8 mouse cellular contexts compared by ENCODE assay signal in genomic region chr10:34095964-34096363, GRCm38 (mm10). TPM values are rescaled to one million over a fixed set of nuclear protein-coding genes. Genes with fewer than 3 reads are reported as not detected.
DNase-seq lines count a peak whose midpoint lies in the region; ATAC-seq and TF ChIP-seq lines count a peak whose summit lies in the region.

No protein-coding gene starts in this region.

- WGBS in heart, embryonic 10.5 days: 56% methylated on average over 12 of the region's 12 CpGs
- 61% methylated on average over 12 of the region's 12 CpGs for WGBS in forebrain, embryonic 15.5 days
- WGBS in liver, embryonic 16.5 days (ENCODE audit: insufficient replicate concordance): 44% methylated on average over 12 of the region's 12 CpGs

- peak overlapping the region; percentile 75 for H3K27ac ChIP-seq in heart, embryonic 10.5 days
- H3K27ac ChIP-seq in forebrain, embryonic 15.5 days (replicated peaks): no peak overlapping the region
- H3K27ac ChIP-seq in liver, embryonic 16.5 days (ENCODE audit: low read length): no peak overlapping the region

- no peaks in the 10 kb centered on the region for H3K9me3 ChIP-seq in heart, embryonic 10.5 days
- no peaks in the 10 kb centered on the region for H3K9me3 ChIP-seq in E14TG2a.4 (ENCODE audit: low read length)
- H3K9me3 ChIP-seq in forebrain, embryonic 15.5 days: no peaks in the 10 kb centered on the region
- H3K9me3 ChIP-seq in liver, embryonic 16.5 days (replicated peaks; ENCODE audit: control insufficient read depth, low read length): no peaks in the 10 kb centered on the region

- peak overlapping the region; percentile 33 for H3K4me2 ChIP-seq in forebrain, embryonic 15.5 days (replicated peaks)
- peak overlapping the region; percentile 22 for H3K4me2 ChIP-seq in liver, embryonic 16.5 days (ENCODE audit: low read depth, low read length)

- H3K4me1 ChIP-seq in heart, embryonic 10.5 days: peaks cover 12% of the 10 kb centered on the region
- peaks cover 24% of the 10 kb centered on the region for H3K4me1 ChIP-seq in E14TG2a.4 (replicated peaks; ENCODE audit: low read depth, low read length)
- no peaks in the 10 kb centered on the region for H3K4me1 ChIP-seq in forebrain, embryonic 15.5 days
- H3K4me1 ChIP-seq in liver, embryonic 16.5 days (ENCODE audit: control insufficient read depth, low read depth, low read length): no peaks in the 10 kb centered on the region

- ATAC-seq in forebrain, embryonic 15.5 days (replicated peaks): peak; percentile 15
- ATAC-seq in liver, embryonic 16.5 days (ENCODE audit: low read depth): no peak

- no peaks in the 10 kb centered on the region for H3K36me3 ChIP-seq in heart, embryonic 10.5 days
- H3K36me3 ChIP-seq in E14TG2a.4 (ENCODE audit: insufficient read depth, low read length): no peaks in the 10 kb centered on the region
- H3K36me3 ChIP-seq in forebrain, embryonic 15.5 days: no peaks in the 10 kb centered on the region
- no peaks in the 10 kb centered on the region for H3K36me3 ChIP-seq in liver, embryonic 16.5 days (ENCODE audit: control insufficient read depth, insufficient read depth)

- no peak overlapping the region for H3K9ac ChIP-seq in forebrain, embryonic 15.5 days (replicated peaks)
- H3K9ac ChIP-seq in liver, embryonic 16.5 days (ENCODE audit: low read depth, low read length): no peak overlapping the region

- H3K4me3 ChIP-seq in heart, embryonic 10.5 days: peak overlapping the region; percentile 53
- H3K4me3 ChIP-seq in E14TG2a.4 (replicated peaks; ENCODE audit: low read length): peak overlapping the region; percentile 68
- H3K4me3 ChIP-seq in forebrain, embryonic 15.5 days: peak overlapping the region; percentile 17
- no peak overlapping the region for H3K4me3 ChIP-seq in liver, embryonic 16.5 days (ENCODE audit: low read depth, low read length)

- H3K27me3 ChIP-seq in heart, embryonic 10.5 days (ENCODE audit: insufficient read depth, poor library complexity, severe bottlenecking): no peaks in the 10 kb centered on the region
- H3K27me3 ChIP-seq in E14TG2a.4 (ENCODE audit: insufficient read depth, low read length): no peaks in the 10 kb centered on the region
- H3K27me3 ChIP-seq in forebrain, embryonic 15.5 days: no peaks in the 10 kb centered on the region
- H3K27me3 ChIP-seq in liver, embryonic 16.5 days (ENCODE audit: control insufficient read depth, insufficient read depth, low read depth, low read length): no peaks in the 10 kb centered on the region

- TF ChIP-seq CTCF in E14TG2a.4 (conservative IDR thresholded peaks at IDR 0.05; ENCODE audit: low read length): no peak

- DNase-seq in heart, embryonic 10.5 days (ENCODE audit: low spot score): no peak
- DNase-seq in heart, adult 11 months: no peak
- DNase-seq in urinary bladder, adult 18-20 months (ENCODE audit: low spot score in 2 of 2): no peak
- no peak for DNase-seq in T-cell, adult 2 months (ENCODE audit: low spot score)
- DNase-seq in testis, postnatal 14 days (ENCODE audit: low spot score): no peak

RNA-seq across cellular contexts. Expression of gene Calhm5, which starts 0.4 kb away (rescaled TPM):
- 0.70 and 0.95 TPM in 2 replicates for polyA plus RNA-seq in heart, embryonic 10.5 days (2016; fragmentation: Nextera tagmentation; extraction: Ambion mirVana)
- polyA plus RNA-seq in forebrain, embryonic 15.5 days (2015; fragmentation: Nextera tagmentation; extraction: Ambion mirVana): 0.31 and 0.37 TPM in 2 replicates
- polyA plus RNA-seq in liver, embryonic 16.5 days (2015; fragmentation: Nextera tagmentation; extraction: Ambion mirVana): 0.02 and 0.05 TPM in 2 replicates

RNA-seq across cellular contexts. Expression of gene Calhm6, which starts 31.8 kb away (rescaled TPM):
- polyA plus RNA-seq in heart, embryonic 10.5 days (2016; fragmentation: Nextera tagmentation; extraction: Ambion mirVana): 0.48 and 0.88 TPM in 2 replicates
- 0.34 and 0.42 TPM in 2 replicates for polyA plus RNA-seq in forebrain, embryonic 15.5 days (2015; fragmentation: Nextera tagmentation; extraction: Ambion mirVana)
- polyA plus RNA-seq in liver, embryonic 16.5 days (2015; fragmentation: Nextera tagmentation; extraction: Ambion mirVana): 1.8 and 2.4 TPM in 2 replicates

RNA-seq across cellular contexts. Expression of gene Calhm4, which starts 51.9 kb away (rescaled TPM):
- 0.04 TPM in 1 of 2 replicates, not detected in the other for polyA plus RNA-seq in heart, embryonic 10.5 days (2016; fragmentation: Nextera tagmentation; extraction: Ambion mirVana)
- polyA plus RNA-seq in forebrain, embryonic 15.5 days (2015; fragmentation: Nextera tagmentation; extraction: Ambion mirVana): not detected in 2 replicates
- polyA plus RNA-seq in liver, embryonic 16.5 days (2015; fragmentation: Nextera tagmentation; extraction: Ambion mirVana): not detected in 2 replicates

RNA-seq across cellular contexts. Expression of gene Trappc3l, which starts 58.6 kb away (rescaled TPM):
- polyA plus RNA-seq in heart, embryonic 10.5 days (2016; fragmentation: Nextera tagmentation; extraction: Ambion mirVana): not detected in 2 replicates
- not detected in 2 replicates for polyA plus RNA-seq in forebrain, embryonic 15.5 days (2015; fragmentation: Nextera tagmentation; extraction: Ambion mirVana)
- not detected in 2 replicates for polyA plus RNA-seq in liver, embryonic 16.5 days (2015; fragmentation: Nextera tagmentation; extraction: Ambion mirVana)
